In genomic region chr10:7590234-7590689, GRCm38 (mm10) we compare ENCODE assay signal across 8 mouse cellular contexts. TPM values are rescaled to one million over a fixed set of nuclear protein-coding genes. Genes with fewer than 3 reads are reported as not detected.
DNase-seq lines count a peak whose midpoint lies in the region; ATAC-seq and TF ChIP-seq lines count a peak whose summit lies in the region.

No protein-coding gene starts in this region.

- no peak for TF ChIP-seq CTCF in MEL (IDR thresholded peaks at IDR 0.05 in 2 of 3, conservative IDR thresholded peaks at IDR 0.05 in 1 of 3; ENCODE audit: control insufficient read depth in 1 of 3, insufficient read depth in 1 of 3, low read depth in 2 of 3, low read length in 3 of 3, poor library complexity in 1 of 3, severe bottlenecking in 1 of 3)

- H3K27me3 ChIP-seq in kidney, embryonic 16.5 days (ENCODE audit: insufficient read depth, low read length), result peaks cover 18% of the 10 kb centered on the region
- H3K27me3 ChIP-seq in MEL (ENCODE audit: control insufficient read depth in 1 of 2, insufficient read depth in 2 of 2, low read length in 2 of 2), result peaks cover 6 to 7% of the 10 kb centered on the region in 2 experiments; a peak in 3 of 4 replicates
- peaks cover 23% of the 10 kb centered on the region for H3K27me3 ChIP-seq in embryonic facial prominence, embryonic 14.5 days (replicated peaks; ENCODE audit: control insufficient read depth, insufficient read depth, low read length)
- H3K27me3 ChIP-seq in limb, embryonic 12.5 days, result peaks cover 37% of the 10 kb centered on the region
- H3K27me3 ChIP-seq in stomach, embryonic 14.5 days (ENCODE audit: control insufficient read depth, insufficient read depth, low read length), result 0 out of 2 replicates have a peak, but pooled peaks cover 4% of the 10 kb centered on the region

- no peak for TF ChIP-seq POLR2A in MEL (IDR thresholded peaks at IDR 0.05; ENCODE audit: control insufficient read depth in 1 of 2, insufficient read depth in 1 of 2, low read depth in 1 of 2, low read length in 2 of 2, poor library complexity in 1 of 2)

- TF ChIP-seq EP300 in MEL (IDR thresholded peaks at IDR 0.05; ENCODE audit: low read depth in 1 of 2, low read length in 2 of 2), result no peak

- H3K27ac ChIP-seq in kidney, embryonic 16.5 days (ENCODE audit: low read length), result no peak overlapping the region
- no peak overlapping the region for H3K27ac ChIP-seq in MEL (ENCODE audit: control insufficient read depth, low read depth, low read length)
- H3K27ac ChIP-seq in embryonic facial prominence, embryonic 14.5 days (replicated peaks; ENCODE audit: low read depth, low read length), result no peak overlapping the region
- H3K27ac ChIP-seq in limb, embryonic 12.5 days, result no peak overlapping the region
- no peak overlapping the region for H3K27ac ChIP-seq in stomach, embryonic 14.5 days (ENCODE audit: low read length)

- WGBS in kidney, embryonic 16.5 days, result under 1% methylated on average over 54 of the region's 54 CpGs
- under 1% methylated on average over 25 of the region's 54 CpGs for WGBS in embryonic facial prominence, embryonic 14.5 days
- under 1% methylated on average over 54 of the region's 54 CpGs for WGBS in limb, embryonic 12.5 days
- under 1% methylated on average over 49 of the region's 54 CpGs for WGBS in stomach, embryonic 14.5 days

- peak overlapping the region; percentile 55 for H3K9ac ChIP-seq in kidney, embryonic 16.5 days (replicated peaks; ENCODE audit: low read length)
- H3K9ac ChIP-seq in MEL (ENCODE audit: control insufficient read depth, low read depth, low read length, poor library complexity, severe bottlenecking), result peak overlapping the region; percentile 63
- H3K9ac ChIP-seq in embryonic facial prominence, embryonic 14.5 days (ENCODE audit: low read depth, low read length), result peak overlapping the region; percentile 60
- H3K9ac ChIP-seq in limb, embryonic 12.5 days (replicated peaks), result peak overlapping the region; percentile 55
- no peak overlapping the region; the same call in 1 of the 2 replicates for H3K9ac ChIP-seq in stomach, embryonic 14.5 days (replicated peaks; ENCODE audit: low read depth, low read length)

- no peaks in the 10 kb centered on the region for H3K36me3 ChIP-seq in kidney, embryonic 16.5 days (ENCODE audit: insufficient read depth, low read length)
- peaks cover 0 to 2% of the 10 kb centered on the region in 2 experiments; a peak in 1 of 4 replicates for H3K36me3 ChIP-seq in MEL (ENCODE audit: control insufficient read depth in 1 of 2, insufficient read depth in 2 of 2, low read length in 2 of 2)
- H3K36me3 ChIP-seq in embryonic facial prominence, embryonic 14.5 days (ENCODE audit: control insufficient read depth, insufficient read depth, low read length), result no peaks in the 10 kb centered on the region
- H3K36me3 ChIP-seq in limb, embryonic 12.5 days, result no peaks in the 10 kb centered on the region
- H3K36me3 ChIP-seq in stomach, embryonic 14.5 days (ENCODE audit: control insufficient read depth, insufficient read depth, low read length), result no peaks in the 10 kb centered on the region

- H3K9me3 ChIP-seq in kidney, embryonic 16.5 days (ENCODE audit: low read length), result no peaks in the 10 kb centered on the region
- H3K9me3 ChIP-seq in MEL (replicated peaks; ENCODE audit: insufficient read depth, low read length), result no peaks in the 10 kb centered on the region
- H3K9me3 ChIP-seq in embryonic facial prominence, embryonic 14.5 days (ENCODE audit: control insufficient read depth, low read length), result no peaks in the 10 kb centered on the region
- no peaks in the 10 kb centered on the region for H3K9me3 ChIP-seq in limb, embryonic 12.5 days
- no peaks in the 10 kb centered on the region for H3K9me3 ChIP-seq in stomach, embryonic 14.5 days (ENCODE audit: control insufficient read depth, low read depth, low read length)

- no peak; the same call in none of the 2 replicates for ATAC-seq in kidney, embryonic 16.5 days (ENCODE audit: low FRiP score, low TSS enrichment)
- ATAC-seq in embryonic facial prominence, embryonic 14.5 days (ENCODE audit: low read depth), result 0 out of 2 replicates have a peak, but pooled peaks have one; percentile 6
- no peak for ATAC-seq in limb, embryonic 12.5 days (ENCODE audit: insufficient number of reproducible peaks, insufficient read depth, low FRiP score, low TSS enrichment, low read depth)
- ATAC-seq in stomach, embryonic 14.5 days (ENCODE audit: insufficient number of reproducible peaks, insufficient read depth, low FRiP score, low read depth), result peak; percentile 23; the same call in 1 of the 2 replicates

- peak overlapping the region; percentile 95 for H3K4me2 ChIP-seq in kidney, embryonic 16.5 days (replicated peaks; ENCODE audit: low read depth, low read length)
- H3K4me2 ChIP-seq in embryonic facial prominence, embryonic 14.5 days (ENCODE audit: low read depth, low read length), result peak overlapping the region; percentile 99
- H3K4me2 ChIP-seq in limb, embryonic 12.5 days, result peak overlapping the region; percentile 100
- H3K4me2 ChIP-seq in stomach, embryonic 14.5 days (replicated peaks; ENCODE audit: low read depth, low read length), result peak overlapping the region; percentile 100

- H3K79me2 ChIP-seq in MEL (ENCODE audit: control insufficient read depth, insufficient read depth, low read length, poor library complexity), result no peaks in the 10 kb centered on the region; the same call in 1 of the 2 replicates

- peak overlapping the region; percentile 57 for H3K4me3 ChIP-seq in kidney, embryonic 16.5 days (ENCODE audit: low read length)
- H3K4me3 ChIP-seq in MEL (ENCODE audit: control insufficient read depth in 1 of 2, insufficient read depth in 1 of 2, low read depth in 2 of 2, low read length in 2 of 2), result peak overlapping the region; percentile 67 to 76
- H3K4me3 ChIP-seq in embryonic facial prominence, embryonic 14.5 days (ENCODE audit: low read depth, low read length), result peak overlapping the region; percentile 69
- peak overlapping the region; percentile 68 for H3K4me3 ChIP-seq in limb, embryonic 12.5 days (replicated peaks)
- H3K4me3 ChIP-seq in stomach, embryonic 14.5 days (ENCODE audit: low read depth, low read length), result peak overlapping the region; percentile 66

- no peak for DNase-seq in kidney, adult 8-10 months
- peak; percentile 36 for DNase-seq in MEL (ENCODE audit: low read depth, low spot score)
- DNase-seq in embryonic facial prominence, embryonic 14.5 days (ENCODE audit: low spot score), result no peak
- DNase-seq in urinary bladder, postnatal 14 days (ENCODE audit: low spot score), result no peak
- DNase-seq in cerebellum, postnatal 4 days (ENCODE audit: low spot score in 2 of 2), result no peak

- no peak for TF ChIP-seq RAD21 in MEL (IDR thresholded peaks at IDR 0.05; ENCODE audit: low read depth, low read length)

- peaks cover 8% of the 10 kb centered on the region; the same call in 1 of the 2 replicates for H3K4me1 ChIP-seq in kidney, embryonic 16.5 days (ENCODE audit: insufficient read depth, low read length)
- peaks cover 0 to 12% of the 10 kb centered on the region in 2 experiments; a peak in 2 of 4 replicates for H3K4me1 ChIP-seq in MEL (ENCODE audit: control insufficient read depth in 1 of 2, insufficient read depth in 2 of 2, low read length in 2 of 2)
- no peaks in the 10 kb centered on the region for H3K4me1 ChIP-seq in embryonic facial prominence, embryonic 14.5 days (ENCODE audit: control insufficient read depth, insufficient read depth, low read length)
- peaks cover 9% of the 10 kb centered on the region for H3K4me1 ChIP-seq in limb, embryonic 12.5 days (replicated peaks)
- H3K4me1 ChIP-seq in stomach, embryonic 14.5 days (ENCODE audit: control insufficient read depth, insufficient read depth, low read length), result peaks cover 4% of the 10 kb centered on the region; the same call in 1 of the 2 replicates

TF ChIP-seq in MEL, 35 proteins besides CTCF, POLR2A, EP300 and RAD21:
- TF ChIP-seq GABPA (IDR thresholded peaks at IDR 0.05; ENCODE audit: low read depth, low read length) (no peak), ZNF384 (IDR thresholded peaks at IDR 0.05; ENCODE audit: low read depth, low read length) (no peak), CHD2 (IDR thresholded peaks at IDR 0.05; ENCODE audit: low read length) (no peak), USF1 (IDR thresholded peaks at IDR 0.05; ENCODE audit: low read depth, low read length) (no peak), MEF2A (IDR thresholded peaks at IDR 0.05; ENCODE audit: extremely low read depth, insufficient replicate concordance, low read depth, low read length, poor library complexity, severe bottlenecking) (no peak), ETS1 (IDR thresholded peaks at IDR 0.05; ENCODE audit: low read depth, low read length) (no peak), ZC3H11A (IDR thresholded peaks at IDR 0.05; ENCODE audit: low read depth, low read length) (no peak)

RNA-seq across cellular contexts. Expression of gene Lrp11, which starts 0.7 kb away (rescaled TPM):
- polyA plus RNA-seq in kidney, embryonic 16.5 days (2015; fragmentation: Nextera tagmentation; extraction: Ambion mirVana), result 1.5 and 1.7 TPM in 2 replicates
- 0.72 and 0.92 TPM in 2 replicates for total RNA-seq in MEL (2012; rRNA removed)
- 1 to 10 TPM in 1 of 2 experiments, not detected in 1; 1.0 TPM for polyA plus RNA-seq in MEL (2012; ENCODE audit: insufficient read depth in 1 of 2, insufficient read length in 2 of 2, low read depth in 1 of 2, low replicate concordance in 2 of 2, missing spikeins in 1 of 2)
- polyA plus RNA-seq in embryonic facial prominence, embryonic 14.5 days (2014; fragmentation: Nextera tagmentation; extraction: Ambion mirVana), result 5.4 and 5.6 TPM in 2 replicates
- polyA plus RNA-seq in limb, embryonic 12.5 days (2016; fragmentation: Nextera tagmentation; extraction: Ambion mirVana), result 1.1 and 1.3 TPM in 2 replicates
- 5.2 and 5.9 TPM in 2 replicates for polyA plus RNA-seq in stomach, embryonic 14.5 days (2014; fragmentation: Nextera tagmentation; extraction: Ambion mirVana)

Comparison
In these comparisons a context has a peak if more than half of its experiments do, and no peak if none do; other contexts are left out.
1. ATAC-seq: peak in embryonic facial prominence, embryonic 14.5 days (single experiment) and stomach, embryonic 14.5 days (single experiment); none in kidney, embryonic 16.5 days (single experiment) and limb, embryonic 12.5 days (single experiment).
2. Peak in every context shown above with its lines, with median percentiles within 50 percentile points of each other: H3K4me2 ChIP-seq and H3K4me3 ChIP-seq.